Mouse (Mus musculus) G1E (cell line): ENCODE measurements around the gene Tbc1d8. TPM values are rescaled to one million over a fixed set of nuclear protein-coding genes. Genes with fewer than 3 reads are reported as not detected.

Source experiments
- ATAC-seq: 2 replicates; pipeline ENCODE4 v1.8.0; 2016; ENCODE audit warnings: mild to moderate bottlenecking; ENCODE audit not compliant: insufficient number of reproducible peaks, poor library complexity, low FRiP score, severe bottlenecking; ENCODE audit errors: extremely low read depth
- DNase-seq: peaks from one replicate; pipeline ENCODE4 v3.0.0; 2012; ENCODE audit warnings: low spot score
- H3K27me3 ChIP-seq: 2 replicates; pipeline ENCODE4 v1.6.1; 2012; ENCODE audit warnings: mild to moderate bottlenecking, low read length, inconsistent platforms; ENCODE audit not compliant: insufficient read depth
- H3K36me3 ChIP-seq: replicated peaks from 2 replicates; pipeline ENCODE3; 2012; ENCODE audit warnings: mild to moderate bottlenecking, inconsistent platforms
- H3K4me1 ChIP-seq: 2 replicates; pipeline ENCODE4 v1.6.1; 2012; ENCODE audit warnings: low read depth, low read length, inconsistent platforms, mixed read lengths; ENCODE audit not compliant: insufficient read depth
- H3K4me3 ChIP-seq: 2 replicates; pipeline ENCODE4 v1.5.1; 2012; ENCODE audit warnings: low read depth, mild to moderate bottlenecking, inconsistent platforms, low read length, moderate library complexity, mixed read lengths
- H3K9me3 ChIP-seq: replicated peaks from 2 replicates; pipeline ENCODE4 v1.6.1; 2012; ENCODE audit warnings: inconsistent platforms
- CTCF ChIP-seq: IDR thresholded peaks from 2 replicates; pipeline ENCODE4 v1.5.1; 2012; ENCODE audit warnings: low read depth, low read length, inconsistent platforms, mixed read lengths
- GATA1 ChIP-seq: IDR thresholded peaks from 2 replicates; pipeline ENCODE4 v1.6.1; 2012; ENCODE audit warnings: borderline replicate concordance, low read length, inconsistent platforms, mixed read lengths
- GATA2 ChIP-seq: IDR thresholded peaks from 2 replicates; pipeline ENCODE4 v1.6.1; 2012; ENCODE audit warnings: low read depth, low read length, inconsistent platforms, borderline replicate concordance
- POLR2AphosphoS5 ChIP-seq: IDR thresholded peaks from 2 replicates; pipeline ENCODE4 v1.6.1; 2012; ENCODE audit warnings: low read depth, low read length, inconsistent platforms; ENCODE audit not compliant: insufficient replicate concordance
- TAL1 ChIP-seq: conservative IDR thresholded peaks from 2 replicates; pipeline ENCODE4 v1.6.1; 2012; ENCODE audit warnings: low read depth, low read length, inconsistent platforms, mixed read lengths
- polyA plus RNA-seq: library from polyadenylated mRNA; stranded (reverse); fragments of >175 nt; gene quantifications from 2 replicates; pipeline ENCODE4 v1.2.3, GENCODE M21; 2012
- total RNA-seq, 2 experiments: library from RNA; stranded (forward) in 1 of 2; stranded (reverse) in 1 of 2; fragments of 200-1000 nt in 1 of 2; fragments of >200 nt in 1 of 2; fragmentation: Nextera tagmentation in 1 of 2; gene quantifications; 2 replicates each; pipeline ENCODE4 v1.2.3; 2014 to 2017

Gene Tbc1d8
- total and polyA plus RNA-seq, 3 experiments: 3.5 to 6.9 (median 3.9) TPM

DNA sequence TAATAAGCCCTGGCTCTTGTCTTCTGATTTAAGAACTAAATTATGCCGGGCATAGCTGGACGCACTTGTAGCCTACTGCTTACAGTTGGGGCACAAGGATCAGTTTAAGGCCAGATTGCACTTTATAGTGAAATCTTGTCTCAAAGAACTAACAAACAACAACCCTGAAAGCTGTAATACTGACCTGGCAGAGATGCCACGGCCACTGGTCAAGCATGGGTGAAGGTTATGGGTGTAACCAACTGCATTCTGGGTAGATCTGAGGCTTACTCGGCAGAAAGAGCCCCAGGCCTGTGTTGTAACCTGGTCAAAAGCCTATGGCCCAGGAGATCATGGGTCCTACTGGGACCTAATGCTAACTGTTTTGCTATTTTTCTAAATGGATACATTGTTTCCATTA is 26.4 kb downstream of the Tbc1d8 start:
- TF ChIP-seq GATA1 (no peak), CTCF (no peak), GATA2 (no peak), POLR2AphosphoS5 (no peak), TAL1 (no peak)
- Histone ChIP-seq H3K4me1 (peaks cover 80% of the 10 kb centered on the region), H3K27me3 (no peaks in the 10 kb centered on the region), H3K4me3 (no peak overlapping the region), H3K36me3 (peaks cover 30% of the 10 kb centered on the region), H3K9me3 (no peaks in the 10 kb centered on the region)
- DNase-seq (no peak), ATAC-seq (no peak)

- DNase-seq (peak; percentile 62), ATAC-seq (no peak)
- H3K4me1 ChIP-seq: peaks cover 70% of the 10 kb centered on the region
- H3K9me3 ChIP-seq: no peaks in the 10 kb centered on the region
- no peaks in the 10 kb centered on the region for H3K27me3 ChIP-seq
- no peak for TF ChIP-seq TAL1
- TF ChIP-seq POLR2AphosphoS5: no peak
- TF ChIP-seq GATA1: no peak
- TF ChIP-seq CTCF: no peak
- no peak for TF ChIP-seq GATA2
- peaks cover 31% of the 10 kb centered on the region for H3K36me3 ChIP-seq
- no peak overlapping the region for H3K4me3 ChIP-seq
These were observed 28.4 kb downstream of the Tbc1d8 start for GRCm38 (mm10) chr1:39450069-39450728.

DNA sequence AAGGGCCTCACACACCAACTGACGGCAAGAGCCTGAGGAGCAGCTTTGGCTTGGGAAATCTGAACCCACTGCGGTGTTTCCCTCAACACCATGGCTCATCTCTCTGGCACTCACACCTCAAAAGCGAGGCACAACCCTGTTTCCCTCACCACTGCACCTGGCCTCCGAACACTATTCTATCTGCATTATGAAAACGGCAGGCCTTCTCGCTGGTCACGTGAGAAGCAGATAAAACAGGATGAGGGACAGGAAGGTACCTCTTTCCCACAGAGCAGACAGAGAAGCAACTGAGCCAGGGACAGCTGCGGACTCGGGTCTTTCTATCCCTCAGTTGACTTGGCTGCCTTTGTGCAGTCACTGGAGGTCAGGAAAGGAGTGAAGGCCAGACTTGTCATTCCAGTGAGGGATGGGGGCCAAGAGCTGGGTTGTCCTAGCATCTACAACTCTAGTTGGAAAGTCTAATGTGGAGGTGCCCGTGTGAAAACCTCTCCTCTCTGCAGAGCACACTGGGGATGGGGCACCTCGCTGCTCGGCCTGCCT is 29.2 kb downstream of the Tbc1d8 start:
- no peak overlapping the region for H3K4me3 ChIP-seq
- no peak for DNase-seq
- peaks cover 68% of the 10 kb centered on the region for H3K4me1 ChIP-seq
- peaks cover 32% of the 10 kb centered on the region for H3K36me3 ChIP-seq
- no peaks in the 10 kb centered on the region for H3K27me3 ChIP-seq
- H3K9me3 ChIP-seq: no peaks in the 10 kb centered on the region
- TF ChIP-seq POLR2AphosphoS5 (no peak), GATA1 (no peak), CTCF (no peak), GATA2 (no peak), TAL1 (no peak)
- ATAC-seq: no peak

GRCm38 (mm10) chr1:39448819-39449218 is 29.7 kb downstream of the Tbc1d8 start:
- DNase-seq (no peak), ATAC-seq (no peak)
- H3K36me3 ChIP-seq: peaks cover 34% of the 10 kb centered on the region
- H3K4me1 ChIP-seq: peaks cover 65% of the 10 kb centered on the region
- H3K9me3 ChIP-seq: no peaks in the 10 kb centered on the region
- no peak for TF ChIP-seq CTCF
- TF ChIP-seq TAL1: no peak
- no peak for TF ChIP-seq GATA2
- no peak for TF ChIP-seq POLR2AphosphoS5
- TF ChIP-seq GATA1: no peak
- H3K4me3 ChIP-seq: no peak overlapping the region
- H3K27me3 ChIP-seq: no peaks in the 10 kb centered on the region

DNA sequence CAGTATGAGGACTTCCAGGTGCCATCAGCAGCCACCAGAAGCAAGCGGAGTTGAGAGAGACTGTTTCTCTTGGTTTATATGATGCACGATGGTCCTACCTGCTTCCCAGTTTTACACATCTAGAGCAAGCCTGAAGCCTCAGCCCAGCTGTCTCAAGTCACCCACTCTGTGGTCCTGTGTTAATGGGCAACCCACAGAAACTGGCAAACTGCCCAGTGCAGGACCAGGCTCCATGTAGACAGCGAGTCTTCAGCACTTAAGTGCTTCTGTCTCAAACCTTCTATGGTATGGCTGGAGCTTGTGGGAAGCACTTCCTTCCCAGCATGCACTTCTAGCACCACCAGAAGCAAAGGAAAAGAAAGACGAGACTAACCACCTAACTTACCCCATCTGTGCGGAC is 30.3 kb downstream of the Tbc1d8 start:
- Histone ChIP-seq H3K27me3 (no peaks in the 10 kb centered on the region), H3K36me3 (peaks cover 39% of the 10 kb centered on the region), H3K9me3 (no peaks in the 10 kb centered on the region), H3K4me3 (no peak overlapping the region), H3K4me1 (peaks cover 60% of the 10 kb centered on the region)
- TF ChIP-seq CTCF (no peak), GATA1 (no peak), TAL1 (no peak), POLR2AphosphoS5 (no peak), GATA2 (no peak)
- no peak for DNase-seq
- no peak for ATAC-seq

DNA sequence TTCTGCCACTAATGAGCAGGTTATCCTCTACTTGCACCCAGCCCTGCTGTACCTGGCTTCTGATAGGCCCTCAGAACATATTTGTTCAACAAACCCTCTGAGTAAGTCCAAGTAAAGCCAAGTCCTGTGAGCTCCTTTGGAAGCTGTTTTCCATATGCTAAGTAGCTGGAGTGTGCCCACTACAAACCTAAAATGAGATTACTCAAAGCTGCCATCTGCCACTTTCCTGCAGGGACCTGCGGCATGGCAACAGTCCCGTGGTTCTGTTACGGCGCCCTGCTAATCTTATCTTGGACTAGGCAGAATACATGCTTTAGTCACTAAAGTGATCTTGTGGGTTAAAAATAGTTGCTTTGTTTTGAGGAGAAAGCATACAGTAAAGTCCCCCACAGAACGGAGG is 32.4 kb downstream of the Tbc1d8 start:
- Histone ChIP-seq H3K9me3 (no peaks in the 10 kb centered on the region), H3K27me3 (no peaks in the 10 kb centered on the region), H3K36me3 (peaks cover 51% of the 10 kb centered on the region), H3K4me3 (no peak overlapping the region), H3K4me1 (peaks cover 51% of the 10 kb centered on the region)
- no peak for DNase-seq
- ATAC-seq: no peak
- TF ChIP-seq GATA1: no peak
- TF ChIP-seq CTCF: no peak
- no peak for TF ChIP-seq TAL1
- TF ChIP-seq POLR2AphosphoS5: no peak
- no peak for TF ChIP-seq GATA2
